Mouse (Mus musculus): ENCODE results near the gene Wnt5b. TPM values are rescaled to one million over a fixed set of nuclear protein-coding genes. Genes with fewer than 3 reads are reported as not detected.

Gene Wnt5b
- polyA plus RNA-seq, 1 experiment from 2014 or later, result 6.2 TPM

DNA sequence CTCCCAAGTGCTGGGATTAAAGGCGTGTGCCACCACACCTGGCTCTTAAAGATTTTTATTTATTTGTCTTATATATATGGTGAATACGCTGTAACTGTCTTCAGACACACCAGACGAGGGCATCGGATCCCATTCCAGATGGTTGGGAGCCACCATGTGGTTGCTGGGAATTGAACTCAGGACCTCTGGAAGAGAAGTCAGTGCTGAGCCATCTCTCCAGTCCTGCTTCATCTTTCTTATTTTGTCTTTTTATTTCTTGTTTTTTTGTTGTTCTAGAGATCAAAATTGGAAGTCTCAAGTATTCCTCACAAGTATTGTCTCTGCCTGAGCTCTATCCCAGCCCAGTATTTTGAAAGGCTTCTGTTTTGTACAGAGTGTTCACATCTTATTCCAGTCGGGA is 123.8 kb downstream of the Wnt5b start:
- H3K9me3 ChIP-seq (replicated peaks; ENCODE audit: control insufficient read depth, low read length), result no peaks in the 10 kb centered on the region

DNA sequence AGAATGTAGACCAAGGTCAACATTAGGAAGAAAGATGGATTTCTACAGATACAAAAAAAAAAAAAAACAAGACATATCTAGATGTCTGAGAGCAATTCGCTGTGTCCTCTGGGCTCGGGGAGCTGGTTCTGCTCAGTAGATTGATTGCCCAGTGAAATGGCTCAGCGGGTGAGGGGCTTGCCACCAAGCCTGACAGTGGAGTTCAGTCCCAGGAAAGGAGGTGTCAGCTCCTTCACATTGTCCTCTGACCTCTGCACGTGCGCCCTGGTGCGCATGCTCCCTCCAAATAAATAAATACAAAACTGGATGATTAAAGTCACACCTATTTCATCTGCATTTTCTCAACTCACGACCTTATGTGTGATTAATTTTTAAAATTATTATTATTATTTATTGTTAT is 124.7 kb downstream of the Wnt5b start:
- H3K4me3 ChIP-seq (replicated peaks; ENCODE audit: low read length), result no peak overlapping the region
- no peaks in the 10 kb centered on the region for H3K4me1 ChIP-seq (ENCODE audit: control insufficient read depth, insufficient read depth, low read length)
- H3K27ac ChIP-seq (ENCODE audit: low read length), result peak overlapping the region; percentile 75; the same call in 1 of the 2 replicates
- no peaks in the 10 kb centered on the region for H3K27me3 ChIP-seq (ENCODE audit: control insufficient read depth, insufficient read depth, low read length)
- no peaks in the 10 kb centered on the region for H3K36me3 ChIP-seq (ENCODE audit: control insufficient read depth, insufficient read depth, low read length)
- 53% methylated on average over 7 of the region's 7 CpGs for WGBS
- no peak for ATAC-seq (ENCODE audit: insufficient read depth, low FRiP score)
- no peaks in the 10 kb centered on the region for H3K9me3 ChIP-seq (replicated peaks; ENCODE audit: control insufficient read depth, low read length)
- no peak overlapping the region for H3K4me2 ChIP-seq (ENCODE audit: low read depth, low read length)
- no peak overlapping the region for H3K9ac ChIP-seq (ENCODE audit: low read length)

More for the DNA sequence above, 123.8 kb downstream of the Wnt5b start:
- H3K9ac ChIP-seq (ENCODE audit: low read length), result no peak overlapping the region
- no peak overlapping the region for H3K4me2 ChIP-seq (ENCODE audit: low read depth, low read length)
- H3K4me1 ChIP-seq (ENCODE audit: control insufficient read depth, insufficient read depth, low read length), result no peaks in the 10 kb centered on the region
- H3K27ac ChIP-seq (ENCODE audit: low read length), result no peak overlapping the region
- 89% methylated on average over 5 of the region's 5 CpGs for WGBS
- no peak overlapping the region for H3K4me3 ChIP-seq (replicated peaks; ENCODE audit: low read length)
- no peaks in the 10 kb centered on the region for H3K27me3 ChIP-seq (ENCODE audit: control insufficient read depth, insufficient read depth, low read length)
- no peaks in the 10 kb centered on the region for H3K36me3 ChIP-seq (ENCODE audit: control insufficient read depth, insufficient read depth, low read length)
- ATAC-seq (ENCODE audit: insufficient read depth, low FRiP score), result no peak

DNA sequence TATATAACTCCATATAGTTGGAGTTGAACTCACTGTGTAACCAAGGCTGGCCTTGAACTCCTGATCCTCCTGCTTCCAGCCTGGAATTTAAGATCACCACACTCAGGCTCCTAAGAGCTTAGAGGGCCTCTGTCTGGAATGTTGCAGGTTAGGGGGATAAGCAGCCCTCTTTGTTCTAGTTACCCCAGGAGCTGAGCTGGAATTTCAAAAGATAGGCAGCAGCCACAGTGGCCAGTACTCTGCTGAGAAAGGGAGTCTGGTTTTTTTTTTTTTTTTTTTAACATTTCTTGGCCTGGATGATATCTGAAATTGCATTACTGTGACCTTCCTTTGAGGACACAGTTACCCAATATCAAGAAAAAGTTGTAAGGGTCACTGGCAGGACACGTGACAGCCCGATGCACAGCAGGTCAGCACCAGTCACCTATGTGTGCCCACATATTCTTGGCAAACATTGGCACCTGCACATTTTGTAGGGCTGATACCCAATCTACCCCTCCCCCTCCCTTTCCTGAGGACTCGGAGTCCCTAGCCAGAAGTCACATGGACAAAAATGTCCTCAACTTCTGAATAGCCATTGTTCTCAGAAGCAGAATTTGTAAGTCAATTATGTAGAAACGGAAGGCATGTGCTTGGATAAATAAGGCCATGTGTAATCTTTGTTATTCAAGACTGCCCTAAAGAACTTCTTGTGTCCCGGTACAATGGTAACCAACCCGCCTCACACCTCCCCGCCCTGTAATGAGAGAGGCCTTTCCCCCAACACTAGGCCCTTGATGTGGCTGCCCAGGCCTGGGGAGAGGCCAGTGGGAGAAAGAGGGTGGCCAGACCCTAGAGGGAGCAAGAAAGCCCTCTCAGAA is 125.5 kb downstream of the Wnt5b start:
- Histone ChIP-seq H3K4me3 (replicated peaks; ENCODE audit: low read length) (no peak overlapping the region), H3K4me1 (ENCODE audit: control insufficient read depth, insufficient read depth, low read length) (no peaks in the 10 kb centered on the region), H3K36me3 (ENCODE audit: control insufficient read depth, insufficient read depth, low read length) (no peaks in the 10 kb centered on the region), H3K27ac (ENCODE audit: low read length) (peak overlapping the region; percentile 75), H3K27me3 (ENCODE audit: control insufficient read depth, insufficient read depth, low read length) (no peaks in the 10 kb centered on the region), H3K9me3 (replicated peaks; ENCODE audit: control insufficient read depth, low read length) (no peaks in the 10 kb centered on the region), H3K9ac (ENCODE audit: low read length) (no peak overlapping the region), H3K4me2 (ENCODE audit: low read depth, low read length) (no peak overlapping the region)
- ATAC-seq (ENCODE audit: insufficient read depth, low FRiP score), result peak; percentile 39; the same call in 1 of the 2 replicates
- WGBS, result 49% methylated on average over 7 of the region's 7 CpGs

DNA sequence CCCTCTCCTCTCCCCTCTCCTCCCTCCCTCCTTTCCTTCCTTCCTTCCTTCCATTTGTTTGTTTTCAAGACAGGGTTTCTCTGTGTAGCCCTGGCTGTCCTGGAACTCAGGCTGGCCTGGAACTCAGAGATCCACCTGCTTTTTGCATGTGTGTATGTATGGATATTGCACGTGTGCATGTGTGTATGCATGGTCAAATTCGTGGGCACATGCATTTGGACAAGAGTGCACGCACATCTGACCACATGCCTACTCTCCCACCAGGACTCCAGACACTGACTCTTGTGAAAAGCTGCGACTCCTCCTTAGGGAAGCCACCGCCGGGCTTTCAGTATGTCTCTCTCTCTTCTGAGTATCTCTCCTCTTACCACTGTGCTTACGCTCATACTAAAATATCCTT is 126.3 kb downstream of the Wnt5b start:
- no peaks in the 10 kb centered on the region for H3K4me1 ChIP-seq (ENCODE audit: control insufficient read depth, insufficient read depth, low read length)
- H3K27ac ChIP-seq (ENCODE audit: low read length), result no peak overlapping the region
- no peak for ATAC-seq (ENCODE audit: insufficient read depth, low FRiP score)
- no peaks in the 10 kb centered on the region for H3K36me3 ChIP-seq (ENCODE audit: control insufficient read depth, insufficient read depth, low read length)
- no peak overlapping the region for H3K4me2 ChIP-seq (ENCODE audit: low read depth, low read length)
- WGBS, result 74% methylated on average over 7 of the region's 7 CpGs
- no peak overlapping the region for H3K4me3 ChIP-seq (replicated peaks; ENCODE audit: low read length)
- no peak overlapping the region for H3K9ac ChIP-seq (ENCODE audit: low read length)
- no peaks in the 10 kb centered on the region for H3K27me3 ChIP-seq (ENCODE audit: control insufficient read depth, insufficient read depth, low read length)
- no peaks in the 10 kb centered on the region for H3K9me3 ChIP-seq (replicated peaks; ENCODE audit: control insufficient read depth, low read length)

DNA sequence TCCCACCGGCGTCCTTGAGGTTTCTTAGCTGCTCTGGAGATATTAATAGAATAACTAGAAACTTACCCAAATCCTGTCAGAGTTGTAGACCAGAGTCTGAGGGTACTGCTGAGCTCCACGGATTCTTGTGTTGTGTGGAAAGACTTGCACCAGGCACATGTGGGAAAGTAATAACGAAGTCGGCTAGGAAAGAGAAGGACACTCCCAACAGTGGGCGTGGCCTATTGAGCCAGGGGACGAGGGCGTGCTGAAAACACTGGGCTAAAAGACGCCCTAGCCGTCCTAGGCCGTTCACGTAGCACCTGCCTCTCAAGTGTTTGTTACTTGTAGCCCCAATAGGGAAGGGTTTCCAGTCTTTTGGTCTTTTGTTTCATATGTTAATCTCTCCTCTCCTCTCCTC is 126.8 kb downstream of the Wnt5b start, which contains the start of gene Adipor2:
Gene Adipor2 (minus strand): TSS at position 351 of the 400 bp plus-strand sequence.
- Histone ChIP-seq H3K4me2 (ENCODE audit: low read depth, low read length) (peak within 1 kb of the TSS; percentile 45), H3K27ac (ENCODE audit: low read length) (peak within 1 kb of the TSS; percentile 75), H3K9me3 (replicated peaks; ENCODE audit: control insufficient read depth, low read length) (no peaks in the 10 kb centered on the region), H3K9ac (ENCODE audit: low read length) (0 out of 2 replicates have a peak within 1 kb of the TSS, but pooled peaks have one; percentile 13), H3K4me1 (ENCODE audit: control insufficient read depth, insufficient read depth, low read length) (no peaks in the 10 kb centered on the region), H3K4me3 (replicated peaks; ENCODE audit: low read length) (peak within 1 kb of the TSS; percentile 26), H3K36me3 (ENCODE audit: control insufficient read depth, insufficient read depth, low read length) (no peaks in the 10 kb centered on the region), H3K27me3 (ENCODE audit: control insufficient read depth, insufficient read depth, low read length) (no peaks in the 10 kb centered on the region)
- peak; percentile 84; the same call in 1 of the 2 replicates for ATAC-seq (ENCODE audit: insufficient read depth, low FRiP score)
- WGBS, result 4% methylated on average over 12 of the region's 12 CpGs

DNA sequence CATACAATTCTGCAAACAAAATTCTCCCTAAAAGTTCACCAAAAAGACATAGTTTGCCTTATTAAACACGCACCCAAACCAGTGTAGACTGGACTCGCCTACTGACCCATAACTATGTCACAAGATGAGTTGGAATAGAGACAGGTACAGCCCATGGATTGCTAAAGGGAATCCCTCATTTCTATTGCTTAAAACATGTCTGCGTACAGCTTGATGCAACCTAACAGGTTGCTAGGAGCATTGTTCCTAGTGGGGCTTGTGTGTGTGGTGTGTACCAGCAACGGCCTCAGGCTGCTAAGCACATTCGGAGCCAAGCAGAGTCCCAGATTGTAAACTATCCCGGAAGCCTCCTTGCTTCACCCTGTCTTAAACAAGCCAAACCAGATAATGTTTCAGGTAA is 127.5 kb downstream of the Wnt5b start:
- Histone ChIP-seq H3K9me3 (replicated peaks; ENCODE audit: control insufficient read depth, low read length) (no peaks in the 10 kb centered on the region), H3K27me3 (ENCODE audit: control insufficient read depth, insufficient read depth, low read length) (no peaks in the 10 kb centered on the region), H3K27ac (ENCODE audit: low read length) (peak overlapping the region; percentile 0; the same call in 1 of the 2 replicates), H3K36me3 (ENCODE audit: control insufficient read depth, insufficient read depth, low read length) (no peaks in the 10 kb centered on the region), H3K9ac (ENCODE audit: low read length) (no peak overlapping the region), H3K4me2 (ENCODE audit: low read depth, low read length) (peak overlapping the region; percentile 45), H3K4me3 (replicated peaks; ENCODE audit: low read length) (peak overlapping the region; percentile 26), H3K4me1 (ENCODE audit: control insufficient read depth, insufficient read depth, low read length) (no peaks in the 10 kb centered on the region)
- WGBS, result 60% methylated on average over 6 of the region's 6 CpGs
- no peak for ATAC-seq (ENCODE audit: insufficient read depth, low FRiP score)

DNA sequence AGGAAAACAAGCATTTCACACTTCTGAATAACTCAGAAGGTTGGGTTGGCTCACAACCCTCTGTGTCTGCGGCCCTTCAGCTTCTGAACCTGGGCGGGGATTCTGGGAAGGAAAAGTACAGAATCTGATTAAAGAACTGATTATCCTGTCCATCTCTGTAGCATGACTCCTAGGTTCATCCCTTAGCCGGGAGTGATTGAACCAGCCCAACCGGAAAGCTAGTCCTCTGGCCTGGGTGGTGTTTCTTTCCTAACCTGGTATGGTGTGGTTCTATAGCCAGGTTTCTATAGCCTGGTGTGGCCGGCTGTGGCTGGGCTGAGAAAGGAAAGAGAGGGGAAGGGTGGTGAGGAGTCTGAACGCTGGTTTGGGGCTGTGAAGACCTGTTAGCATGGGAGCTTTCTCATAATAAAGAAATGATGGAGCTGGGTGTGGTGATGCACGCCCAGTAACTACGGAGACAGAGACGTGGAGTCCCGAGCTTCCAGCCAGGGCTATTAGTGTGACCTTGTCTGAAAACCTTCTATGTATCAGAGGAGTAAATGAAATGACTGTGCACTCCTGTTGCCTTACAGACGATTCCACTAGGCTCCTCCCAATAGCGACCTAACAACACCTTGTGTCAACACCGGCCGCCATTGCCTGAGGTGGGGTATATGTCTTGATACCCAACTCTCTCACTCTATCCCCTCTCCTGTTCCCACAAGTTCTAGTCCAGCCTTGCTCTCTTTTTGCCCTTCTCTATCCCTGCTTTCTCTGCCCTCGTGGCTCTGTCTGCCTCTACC is 129.7 kb downstream of the Wnt5b start:
- no peak overlapping the region for H3K4me3 ChIP-seq (replicated peaks; ENCODE audit: low read length)
- 70% methylated on average over 15 of the region's 15 CpGs for WGBS
- no peaks in the 10 kb centered on the region for H3K4me1 ChIP-seq (ENCODE audit: control insufficient read depth, insufficient read depth, low read length)
- ATAC-seq (ENCODE audit: insufficient read depth, low FRiP score), result no peak
- H3K4me2 ChIP-seq (ENCODE audit: low read depth, low read length), result no peak overlapping the region
- H3K9me3 ChIP-seq (replicated peaks; ENCODE audit: control insufficient read depth, low read length), result no peaks in the 10 kb centered on the region
- no peaks in the 10 kb centered on the region for H3K27me3 ChIP-seq (ENCODE audit: control insufficient read depth, insufficient read depth, low read length)
- no peaks in the 10 kb centered on the region for H3K36me3 ChIP-seq (ENCODE audit: control insufficient read depth, insufficient read depth, low read length)
- peak overlapping the region; percentile 22 for H3K27ac ChIP-seq (ENCODE audit: low read length)
- no peak overlapping the region for H3K9ac ChIP-seq (ENCODE audit: low read length)

DNA sequence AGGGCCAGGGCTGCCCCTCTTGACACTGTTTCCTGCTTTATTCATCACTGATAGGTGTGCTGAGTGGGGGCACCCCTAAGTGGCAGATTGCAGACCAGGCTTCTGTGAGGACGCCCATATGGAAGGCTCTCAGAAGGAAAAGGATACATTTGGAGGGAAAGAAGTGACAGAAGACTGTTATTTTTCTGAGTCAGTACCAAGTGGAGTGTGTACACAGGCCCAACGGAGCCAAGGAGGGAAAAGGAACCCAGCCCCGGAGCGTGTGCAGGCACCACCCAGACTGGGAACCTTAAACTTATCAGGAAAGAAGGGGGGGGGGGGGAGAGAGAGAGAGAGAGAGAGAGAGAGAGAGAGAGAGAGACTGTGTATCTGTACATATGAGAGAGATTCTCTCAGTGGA is 131.6 kb downstream of the Wnt5b start:
- Histone ChIP-seq H3K9ac (ENCODE audit: low read length) (no peak overlapping the region), H3K4me2 (ENCODE audit: low read depth, low read length) (no peak overlapping the region), H3K36me3 (ENCODE audit: control insufficient read depth, insufficient read depth, low read length) (no peaks in the 10 kb centered on the region), H3K9me3 (replicated peaks; ENCODE audit: control insufficient read depth, low read length) (no peaks in the 10 kb centered on the region), H3K4me1 (ENCODE audit: control insufficient read depth, insufficient read depth, low read length) (no peaks in the 10 kb centered on the region), H3K4me3 (replicated peaks; ENCODE audit: low read length) (no peak overlapping the region), H3K27me3 (ENCODE audit: control insufficient read depth, insufficient read depth, low read length) (no peaks in the 10 kb centered on the region), H3K27ac (ENCODE audit: low read length) (no peak overlapping the region)
- WGBS, result 82% methylated on average over 4 of the region's 4 CpGs
- no peak for ATAC-seq (ENCODE audit: insufficient read depth, low FRiP score)

DNA sequence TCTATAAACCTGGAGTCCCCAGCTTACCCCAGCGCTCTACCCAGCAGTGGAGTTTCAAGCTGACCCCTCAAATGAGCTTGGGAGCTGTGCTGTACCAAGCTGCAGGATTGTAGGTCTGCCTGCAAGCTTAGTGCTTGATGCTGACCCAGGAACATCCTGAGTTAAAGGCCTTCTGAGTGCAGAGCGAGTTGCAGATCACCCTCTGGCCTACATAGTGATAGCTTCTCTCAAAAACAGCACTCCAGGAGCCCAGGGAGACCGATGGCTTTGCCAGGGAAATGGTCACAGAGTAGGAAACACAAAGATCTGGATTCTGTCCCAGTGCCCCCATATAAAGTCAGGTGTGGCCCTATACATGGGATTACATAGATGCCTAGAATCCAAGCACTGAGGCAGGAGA is 132.6 kb downstream of the Wnt5b start:
- no peak overlapping the region for H3K4me3 ChIP-seq (replicated peaks; ENCODE audit: low read length)
- no peak overlapping the region for H3K9ac ChIP-seq (ENCODE audit: low read length)
- H3K27ac ChIP-seq (ENCODE audit: low read length), result no peak overlapping the region
- no peak overlapping the region for H3K4me2 ChIP-seq (ENCODE audit: low read depth, low read length)
- no peaks in the 10 kb centered on the region for H3K4me1 ChIP-seq (ENCODE audit: control insufficient read depth, insufficient read depth, low read length)
- H3K36me3 ChIP-seq (ENCODE audit: control insufficient read depth, insufficient read depth, low read length), result no peaks in the 10 kb centered on the region
- H3K9me3 ChIP-seq (replicated peaks; ENCODE audit: control insufficient read depth, low read length), result no peaks in the 10 kb centered on the region
- ATAC-seq (ENCODE audit: insufficient read depth, low FRiP score), result no peak
- 83% methylated on average over 3 of the region's 3 CpGs for WGBS
- no peaks in the 10 kb centered on the region for H3K27me3 ChIP-seq (ENCODE audit: control insufficient read depth, insufficient read depth, low read length)
